Mouse (Mus musculus) liver, postnatal 0 days (tissue): ENCODE measurements around the gene Csk.

Experiments used
- CTCF ChIP-seq: sonication (generic); IDR thresholded peaks from 2 replicates; pipeline ENCODE4 v1.5.1; 2016; ENCODE audit warnings: antibody characterized with exemption, low read depth
- EP300 ChIP-seq: IDR thresholded peaks from 2 replicates; pipeline ENCODE4 v1.6.1; 2016; ENCODE audit warnings: antibody characterized with exemption, low read depth, mild to moderate bottlenecking

DNA sequence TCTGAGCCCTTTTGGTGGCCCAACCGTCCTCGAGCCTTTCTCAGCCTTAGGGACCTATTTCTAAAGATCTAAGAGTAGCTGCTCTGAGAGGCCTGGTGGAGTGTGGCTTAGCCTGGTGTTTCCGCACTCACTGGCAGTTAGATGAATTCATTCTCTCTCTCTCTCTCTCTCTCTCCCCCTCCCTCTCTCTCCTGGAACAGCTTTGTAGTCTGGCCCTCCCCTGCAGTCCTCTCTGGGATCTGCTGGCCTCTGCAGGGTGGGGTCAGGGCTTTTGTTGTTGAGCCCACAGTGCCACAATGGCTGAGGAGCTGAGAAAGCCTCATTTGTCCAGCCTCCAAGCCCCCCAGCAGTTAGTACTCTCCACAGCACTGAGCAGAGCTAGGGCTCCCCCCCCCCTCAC lies 576 bp downstream of the Csk start:
- TF ChIP-seq CTCF = no peak
- no peak for TF ChIP-seq EP300
